Mouse (Mus musculus) hindbrain, embryonic 15.5 days (tissue): ENCODE results near the gene Stap2. TPM values are rescaled to one million over a fixed set of nuclear protein-coding genes. Genes with fewer than 3 reads are reported as not detected.

Experiments used
- ATAC-seq: fragments of 200-750 bp; cut with Nextera tagmentation; 2 replicates; pipeline ENCODE4 v1.8.0; 2017; ENCODE audit warnings: low read depth, moderate number of reproducible peaks, moderate TSS enrichment; ENCODE audit not compliant: low FRiP score
- H3K27ac ChIP-seq: fragments of 300-500 bp; sonication (generic); replicated peaks from 2 replicates; pipeline ENCODE4 v1.5.1; 2015; ENCODE audit warnings: mild to moderate bottlenecking, inconsistent platforms
- H3K27me3 ChIP-seq: fragments of 300-500 bp; sonication (generic); 2 replicates; pipeline ENCODE4 v1.6.1; 2015; ENCODE audit warnings: control low read depth, inconsistent platforms
- H3K36me3 ChIP-seq: fragments of 300-500 bp; sonication (generic); 2 replicates; pipeline ENCODE4 v1.6.1; 2015; ENCODE audit warnings: control low read depth, inconsistent platforms
- H3K4me1 ChIP-seq: fragments of 300-500 bp; sonication (generic); replicated peaks from 2 replicates; pipeline ENCODE4 v1.6.1; 2015; ENCODE audit warnings: control low read depth, inconsistent platforms
- H3K4me2 ChIP-seq: fragments of 300-500 bp; sonication (generic); 2 replicates; pipeline ENCODE4 v1.6.1; 2015; ENCODE audit warnings: moderate library complexity, mild to moderate bottlenecking, inconsistent platforms
- H3K4me3 ChIP-seq: fragments of 300-500 bp; sonication (generic); 2 replicates; pipeline ENCODE4 v1.5.1; 2015; ENCODE audit warnings: mild to moderate bottlenecking, inconsistent platforms
- H3K9ac ChIP-seq: fragments of 300-500 bp; sonication (generic); 2 replicates; pipeline ENCODE4 v1.6.1; 2015; ENCODE audit warnings: inconsistent platforms
- H3K9me3 ChIP-seq: fragments of 300-500 bp; sonication (generic); 2 replicates; pipeline ENCODE4 v1.6.1; 2016; ENCODE audit warnings: control low read depth, inconsistent platforms
- WGBS: fragments of 180-500 bp; shearing (Covaris S2); methylation state at CpG from one replicate; pipeline ENCODE4 v1.1.7; 2015; 5-methylcytosine and 5-hydroxymethylcytosine counted together
- polyA plus RNA-seq: library from polyadenylated mRNA; unstranded; fragments of >200 nt; fragmentation: Nextera tagmentation; extraction: Ambion mirVana; gene quantifications from 2 replicates; pipeline ENCODE4 v1.2.1, GENCODE M21; 2015

Gene Stap2
- polyA plus RNA-seq, 1 experiment from 2014 or later = 6.5 TPM

DNA sequence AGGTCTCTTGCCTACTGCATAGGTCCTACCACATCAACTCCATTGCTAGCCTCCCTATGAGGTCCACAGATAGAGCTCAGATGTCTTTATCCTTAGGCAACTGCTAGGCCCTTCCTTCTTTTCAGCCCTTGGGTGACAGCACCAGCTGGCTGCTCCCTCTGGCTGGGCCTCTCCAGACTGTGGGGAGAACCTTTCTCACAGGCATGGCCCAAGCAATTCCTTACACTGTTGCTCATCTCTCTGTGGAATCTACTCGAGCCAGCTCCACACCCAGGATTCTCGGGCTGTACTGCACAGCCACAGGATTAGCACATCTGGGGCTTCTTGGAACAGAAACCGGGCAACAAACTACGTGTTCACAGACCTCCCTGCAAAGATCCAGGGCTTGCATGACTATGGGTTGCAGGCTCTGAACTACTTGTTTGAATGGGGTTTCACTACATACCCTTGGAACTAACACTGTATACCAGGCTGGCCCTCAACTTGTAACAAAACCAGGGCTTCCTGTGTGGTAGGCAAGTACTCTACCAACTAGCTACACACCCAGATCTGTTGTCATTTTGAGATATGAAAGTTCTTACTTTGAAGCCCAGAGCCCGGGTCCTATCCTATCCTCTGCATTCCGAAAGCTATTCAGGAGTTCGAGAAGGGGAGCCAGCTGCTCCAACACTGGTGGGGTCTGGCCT is 28.8 kb upstream of the Stap2 start:
- ATAC-seq = no peak
- Histone ChIP-seq H3K9me3 (no peaks in the 10 kb centered on the region), H3K4me1 (peaks cover 50% of the 10 kb centered on the region), H3K27ac (no peak overlapping the region), H3K4me2 (no peak overlapping the region), H3K27me3 (no peaks in the 10 kb centered on the region), H3K9ac (no peak overlapping the region; the same call in 1 of the 2 replicates), H3K4me3 (no peak overlapping the region), H3K36me3 (peaks cover 6% of the 10 kb centered on the region; the same call in 1 of the 2 replicates)
- whole genome bisulfite sequencing = 93% methylated on average over 7 of the region's 7 CpGs

DNA sequence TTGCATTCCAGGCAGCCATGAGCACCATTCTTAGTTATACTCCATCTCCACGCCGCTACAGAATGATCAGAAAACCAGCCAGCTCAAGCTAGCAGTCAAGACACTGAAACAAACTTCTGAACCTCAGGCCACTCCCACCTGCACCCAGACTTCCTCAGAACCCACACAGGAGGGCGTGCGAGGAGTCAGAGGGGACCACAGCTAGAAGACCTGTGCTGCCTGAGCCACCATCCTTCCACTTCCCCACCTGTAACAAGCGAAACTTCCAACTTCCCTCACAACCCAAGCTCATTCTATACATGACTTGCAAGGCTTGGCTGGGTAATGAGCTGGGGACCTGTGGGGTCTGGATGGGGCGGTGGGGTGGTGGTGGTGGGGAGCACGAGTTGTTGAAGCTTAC is 27.4 kb upstream of the Stap2 start:
- H3K27me3 ChIP-seq = no peaks in the 10 kb centered on the region
- H3K27ac ChIP-seq = no peak overlapping the region
- no peaks in the 10 kb centered on the region for H3K9me3 ChIP-seq
- H3K9ac ChIP-seq = no peak overlapping the region
- 78% methylated on average over 7 of the region's 7 CpGs for WGBS
- peaks cover 53% of the 10 kb centered on the region for H3K4me1 ChIP-seq
- H3K36me3 ChIP-seq = peaks cover 9% of the 10 kb centered on the region; the same call in 1 of the 2 replicates
- no peak overlapping the region for H3K4me3 ChIP-seq
- no peak overlapping the region for H3K4me2 ChIP-seq
- ATAC-seq = no peak

DNA sequence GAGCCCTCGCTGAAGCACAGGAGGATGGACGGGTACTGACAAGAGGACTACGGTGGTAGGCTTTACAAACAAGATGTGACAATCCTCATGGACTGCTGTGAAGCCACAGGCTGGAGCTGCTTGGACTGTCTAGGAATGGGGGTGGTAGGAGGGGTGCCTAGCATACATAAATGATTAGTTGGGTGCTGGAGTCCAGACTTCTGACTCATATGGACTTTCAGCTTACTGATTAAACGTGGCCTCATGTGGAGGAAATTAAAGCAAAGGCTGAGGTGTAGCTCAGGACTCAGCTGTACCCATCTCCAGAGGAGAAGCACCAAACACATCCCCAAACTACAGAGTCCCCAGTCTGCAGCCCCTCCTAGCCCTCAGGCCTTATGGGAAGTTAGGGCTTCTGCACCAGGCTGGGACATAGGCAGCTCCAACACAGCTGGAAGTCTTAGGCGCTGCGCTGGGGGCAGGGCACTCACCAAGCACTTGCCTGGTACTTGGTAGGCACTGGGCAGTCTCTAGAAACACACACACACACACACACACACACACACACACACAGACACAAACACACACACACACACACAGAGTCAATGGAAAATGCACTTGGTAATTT is 26.8 kb upstream of the Stap2 start:
- H3K36me3 ChIP-seq = peaks cover 9% of the 10 kb centered on the region; the same call in 1 of the 2 replicates
- H3K9me3 ChIP-seq = no peaks in the 10 kb centered on the region
- H3K4me3 ChIP-seq = no peak overlapping the region
- no peak for ATAC-seq
- no peak overlapping the region for H3K9ac ChIP-seq
- 78% methylated on average over 6 of the region's 6 CpGs for WGBS
- H3K27ac ChIP-seq = no peak overlapping the region
- peaks cover 53% of the 10 kb centered on the region for H3K4me1 ChIP-seq
- no peaks in the 10 kb centered on the region for H3K27me3 ChIP-seq
- H3K4me2 ChIP-seq = no peak overlapping the region

DNA sequence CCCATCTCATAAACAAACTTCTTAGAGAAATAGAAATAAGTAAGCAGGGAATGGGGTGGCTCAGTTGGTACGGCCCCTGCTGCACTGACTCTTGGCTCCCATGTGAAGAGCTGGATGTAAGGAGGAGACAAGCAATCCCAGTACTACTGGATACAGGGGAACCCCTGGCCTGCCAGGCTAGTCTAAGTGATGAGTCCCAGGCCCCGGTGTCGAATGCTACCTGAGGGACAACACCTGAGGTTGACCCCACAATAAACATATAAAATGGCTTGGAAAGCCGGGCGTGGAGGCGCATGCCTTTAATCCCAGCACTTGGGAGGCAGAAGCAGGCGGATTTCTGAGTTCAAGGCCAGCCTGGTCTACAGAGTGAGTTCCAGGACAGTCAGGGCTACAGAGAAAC is 26.0 kb upstream of the Stap2 start:
- H3K27me3 ChIP-seq = no peaks in the 10 kb centered on the region
- no peak overlapping the region for H3K4me2 ChIP-seq
- peaks cover 9% of the 10 kb centered on the region; the same call in 1 of the 2 replicates for H3K36me3 ChIP-seq
- no peak overlapping the region for H3K27ac ChIP-seq
- H3K9ac ChIP-seq = no peak overlapping the region
- H3K4me1 ChIP-seq = peaks cover 48% of the 10 kb centered on the region
- H3K4me3 ChIP-seq = no peak overlapping the region
- no peak for ATAC-seq
- H3K9me3 ChIP-seq = no peaks in the 10 kb centered on the region
- 93% methylated on average over 7 of the region's 7 CpGs for WGBS

DNA sequence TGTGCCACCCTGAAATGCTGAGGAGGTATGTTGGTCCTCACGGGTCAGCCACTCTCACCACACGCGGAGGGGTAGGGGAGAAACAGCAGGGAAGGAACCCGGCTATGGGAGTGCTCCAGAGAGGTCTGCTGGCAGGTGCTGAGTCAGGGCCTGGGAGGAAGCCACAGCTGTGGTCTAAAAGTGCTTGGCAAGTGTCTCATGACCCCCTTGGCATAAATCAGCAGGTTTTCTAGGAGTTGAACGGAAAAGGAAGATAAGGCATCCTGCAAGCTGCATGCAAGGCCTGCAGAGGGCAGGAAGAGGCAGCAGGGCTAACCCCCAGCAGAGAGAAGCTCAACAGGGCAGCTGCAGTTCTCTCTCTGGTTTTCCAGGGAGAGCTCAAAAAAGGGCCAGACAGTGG is 25.5 kb upstream of the Stap2 start:
- 71% methylated on average over 5 of the region's 5 CpGs for WGBS
- Histone ChIP-seq H3K4me2 (no peak overlapping the region), H3K4me3 (no peak overlapping the region), H3K9me3 (no peaks in the 10 kb centered on the region), H3K4me1 (peaks cover 48% of the 10 kb centered on the region), H3K27ac (no peak overlapping the region), H3K9ac (no peak overlapping the region), H3K36me3 (peaks cover 9% of the 10 kb centered on the region; the same call in 1 of the 2 replicates), H3K27me3 (no peaks in the 10 kb centered on the region)
- no peak for ATAC-seq

DNA sequence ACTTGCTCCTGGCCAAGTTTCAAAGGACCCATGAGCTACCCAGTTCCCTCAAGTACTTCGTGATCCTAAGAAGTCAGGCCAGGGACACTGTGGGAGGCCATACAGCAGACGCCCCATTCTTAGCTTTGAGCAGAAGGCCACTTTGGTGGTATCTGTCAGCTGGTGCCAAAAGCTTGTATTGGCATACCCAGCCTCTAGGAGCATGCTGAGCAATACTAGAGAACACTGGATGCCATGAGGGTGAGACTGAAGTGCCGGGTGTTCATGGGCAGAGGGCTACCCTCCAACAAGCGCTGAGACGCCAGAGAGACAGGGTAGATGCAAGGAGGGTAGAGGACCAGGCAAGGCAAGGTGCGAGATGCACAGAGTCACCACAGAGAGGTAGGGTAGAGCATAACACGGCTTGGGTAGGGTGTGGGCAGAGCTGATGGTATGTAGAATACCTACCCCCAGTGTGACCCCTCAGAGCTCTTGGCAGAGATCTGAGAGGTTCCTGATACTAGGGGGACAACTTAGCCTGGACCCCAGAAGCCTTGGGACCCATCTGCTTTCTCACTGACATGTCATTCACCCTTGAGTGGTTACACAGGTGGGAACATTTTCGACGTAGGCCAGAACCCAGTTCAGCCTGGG is 25.0 kb upstream of the Stap2 start:
- H3K4me3 ChIP-seq = no peak overlapping the region
- 84% methylated on average over 9 of the region's 9 CpGs for WGBS
- no peak overlapping the region for H3K9ac ChIP-seq
- H3K27me3 ChIP-seq = no peaks in the 10 kb centered on the region
- no peaks in the 10 kb centered on the region for H3K9me3 ChIP-seq
- no peak overlapping the region for H3K27ac ChIP-seq
- ATAC-seq = no peak
- peaks cover 9% of the 10 kb centered on the region; the same call in 1 of the 2 replicates for H3K36me3 ChIP-seq
- H3K4me2 ChIP-seq = no peak overlapping the region
- peaks cover 43% of the 10 kb centered on the region for H3K4me1 ChIP-seq

DNA sequence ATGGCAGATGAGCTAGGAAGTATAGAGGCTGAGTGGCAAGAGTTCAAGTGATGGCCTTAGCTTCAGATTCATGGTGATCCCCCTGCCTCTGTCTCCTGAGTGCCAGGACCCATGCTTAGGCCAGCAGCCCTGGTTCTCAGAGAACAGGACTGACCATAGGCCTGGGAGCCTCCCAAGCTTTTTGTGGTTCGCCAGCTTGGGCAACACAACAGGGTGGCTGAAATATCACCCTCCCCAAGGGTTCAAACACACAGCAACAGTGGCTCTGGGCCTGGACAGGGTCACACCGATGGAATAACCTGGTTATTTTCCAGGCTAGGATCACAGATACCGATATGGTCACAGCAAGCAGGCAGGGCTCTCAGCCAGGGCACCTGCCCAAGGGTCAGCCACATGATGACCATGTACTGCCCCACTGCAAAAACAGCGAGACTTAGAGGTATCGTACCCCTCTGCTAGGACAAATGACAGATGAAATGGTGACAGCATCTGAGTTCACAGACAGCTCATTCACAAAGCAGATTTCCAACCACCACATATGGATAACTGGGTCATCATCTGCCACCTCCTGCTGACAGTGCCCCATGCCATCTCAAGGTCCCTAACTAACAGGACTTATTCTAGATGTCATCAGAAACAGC is 22.5 kb upstream of the Stap2 start:
- H3K36me3 ChIP-seq = peaks cover 3% of the 10 kb centered on the region; the same call in 1 of the 2 replicates
- no peak for ATAC-seq
- no peak overlapping the region for H3K4me2 ChIP-seq
- no peak overlapping the region for H3K27ac ChIP-seq
- no peaks in the 10 kb centered on the region for H3K9me3 ChIP-seq
- WGBS = 94% methylated on average over 5 of the region's 5 CpGs
- no peaks in the 10 kb centered on the region for H3K27me3 ChIP-seq
- peaks cover 29% of the 10 kb centered on the region for H3K4me1 ChIP-seq
- H3K4me3 ChIP-seq = no peak overlapping the region
- no peak overlapping the region for H3K9ac ChIP-seq

DNA sequence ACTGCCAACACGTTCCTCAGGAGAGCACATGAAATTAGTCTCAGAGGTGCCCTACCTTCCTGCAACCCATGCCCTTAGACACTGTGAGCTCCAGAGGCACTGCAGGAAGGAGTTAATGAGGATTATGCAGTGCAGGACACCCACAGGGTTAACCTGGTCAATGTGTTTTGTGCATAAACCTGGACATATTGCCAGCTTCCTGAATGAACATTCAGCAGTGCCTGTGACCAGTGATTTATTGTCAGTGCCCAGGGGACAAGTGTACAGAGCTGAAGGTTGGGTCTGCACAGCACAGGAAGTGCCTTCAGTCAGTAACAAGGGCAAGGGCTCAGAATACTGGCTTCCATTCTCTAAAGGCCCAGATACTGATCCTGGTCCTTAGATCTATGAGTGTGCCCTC is 21.5 kb upstream of the Stap2 start:
- no peak for ATAC-seq
- WGBS = 82% methylated on average over 1 of the region's 1 CpGs
- Histone ChIP-seq H3K4me2 (no peak overlapping the region), H3K27ac (no peak overlapping the region), H3K4me1 (peaks cover 31% of the 10 kb centered on the region), H3K9me3 (no peaks in the 10 kb centered on the region), H3K9ac (no peak overlapping the region), H3K36me3 (peaks cover 3% of the 10 kb centered on the region; the same call in 1 of the 2 replicates), H3K4me3 (no peak overlapping the region), H3K27me3 (no peaks in the 10 kb centered on the region)

DNA sequence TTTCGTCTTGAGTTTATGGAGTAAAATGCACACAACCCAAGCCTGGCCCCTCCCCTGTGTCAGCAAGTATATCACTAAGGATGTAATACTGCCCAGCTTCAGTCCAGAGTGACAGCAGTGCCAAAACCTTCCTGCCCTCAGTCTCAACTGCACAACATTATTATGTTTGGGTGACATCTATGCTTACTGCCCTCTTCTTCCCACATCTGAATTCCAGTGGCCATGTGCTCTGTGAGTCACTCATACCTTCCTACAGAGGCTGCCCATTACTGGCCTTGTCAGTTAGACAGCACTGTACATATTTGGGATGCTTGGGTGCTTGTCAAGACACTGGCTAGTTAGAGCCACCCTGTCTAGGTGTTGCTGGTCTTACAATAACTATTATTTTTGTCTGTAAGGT is 20.9 kb upstream of the Stap2 start:
- Histone ChIP-seq H3K4me2 (no peak overlapping the region), H3K4me1 (peaks cover 37% of the 10 kb centered on the region), H3K27ac (no peak overlapping the region), H3K9me3 (no peaks in the 10 kb centered on the region), H3K4me3 (no peak overlapping the region), H3K36me3 (peaks cover 3% of the 10 kb centered on the region; the same call in 1 of the 2 replicates), H3K9ac (no peak overlapping the region), H3K27me3 (no peaks in the 10 kb centered on the region)
- WGBS = 89% methylated on average over 1 of the region's 1 CpGs
- no peak for ATAC-seq

DNA sequence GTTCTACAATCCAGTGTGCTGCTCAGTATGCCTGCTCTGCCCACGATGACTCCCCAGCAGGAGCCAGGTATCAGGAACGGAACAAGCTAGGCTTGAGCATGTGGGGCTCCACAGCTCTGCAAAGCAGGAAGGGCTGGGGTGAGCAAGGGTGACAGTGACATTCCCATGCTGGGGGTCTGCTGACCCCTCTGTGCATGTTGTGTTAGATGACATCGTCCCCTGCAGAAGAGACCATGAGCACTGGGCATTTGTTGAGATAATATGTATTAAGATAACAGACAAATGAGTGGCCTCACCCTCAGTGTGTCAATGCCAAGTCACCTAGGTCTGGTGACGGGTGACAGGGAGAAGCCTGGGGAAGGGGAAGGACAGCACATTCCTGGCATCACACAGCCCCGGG is 19.5 kb upstream of the Stap2 start:
- no peak overlapping the region for H3K4me3 ChIP-seq
- no peak for ATAC-seq
- peaks cover 3% of the 10 kb centered on the region; the same call in 1 of the 2 replicates for H3K36me3 ChIP-seq
- no peak overlapping the region for H3K9ac ChIP-seq
- H3K9me3 ChIP-seq = no peaks in the 10 kb centered on the region
- no peak overlapping the region for H3K4me2 ChIP-seq
- peaks cover 32% of the 10 kb centered on the region for H3K4me1 ChIP-seq
- H3K27me3 ChIP-seq = no peaks in the 10 kb centered on the region
- 84% methylated on average over 5 of the region's 5 CpGs for WGBS
- no peak overlapping the region for H3K27ac ChIP-seq

DNA sequence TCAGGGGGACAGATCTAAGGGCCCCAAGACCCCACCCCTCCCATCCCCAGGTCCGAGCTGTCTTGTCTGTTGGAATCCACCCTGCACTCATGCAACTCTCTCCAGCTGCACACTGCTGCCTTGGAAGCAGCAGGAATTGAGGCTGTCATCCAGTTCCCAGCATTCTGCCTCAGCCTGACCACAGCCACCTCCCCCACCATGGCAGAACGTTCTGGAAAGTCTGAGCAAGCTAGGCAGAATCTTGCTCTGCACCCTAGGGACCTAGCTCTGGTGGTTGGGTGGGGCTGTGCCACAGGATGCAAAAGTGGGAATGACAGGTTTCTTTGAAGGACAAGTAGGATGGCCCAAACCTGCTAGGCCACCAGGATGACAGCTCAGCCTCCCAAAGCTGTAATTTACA is 19.1 kb upstream of the Stap2 start:
- H3K36me3 ChIP-seq = peaks cover 3% of the 10 kb centered on the region; the same call in 1 of the 2 replicates
- H3K4me2 ChIP-seq = no peak overlapping the region
- no peaks in the 10 kb centered on the region for H3K27me3 ChIP-seq
- no peaks in the 10 kb centered on the region for H3K9me3 ChIP-seq
- ATAC-seq = no peak
- no peak overlapping the region for H3K4me3 ChIP-seq
- 79% methylated on average over 2 of the region's 2 CpGs for WGBS
- no peak overlapping the region for H3K27ac ChIP-seq
- no peak overlapping the region for H3K9ac ChIP-seq
- peaks cover 32% of the 10 kb centered on the region for H3K4me1 ChIP-seq

DNA sequence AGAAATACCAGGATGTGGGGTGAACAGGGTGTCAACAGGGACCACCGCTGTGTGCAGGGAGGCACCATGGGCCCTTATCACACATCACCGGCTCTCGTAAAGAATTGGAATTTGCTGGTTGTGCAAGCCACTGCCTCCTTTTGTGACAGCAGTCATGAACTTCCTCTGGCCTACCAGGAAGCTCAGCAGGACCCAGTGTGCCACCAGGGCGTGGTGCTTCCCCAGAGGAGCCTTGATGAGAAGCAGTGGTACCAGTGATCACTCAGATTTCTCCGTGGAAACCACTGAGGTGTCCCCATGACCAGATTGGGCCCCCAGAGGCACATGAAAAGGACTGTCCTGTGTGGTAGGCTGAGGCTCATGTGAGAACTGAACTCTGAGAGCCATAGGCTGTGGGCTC is 18.0 kb upstream of the Stap2 start:
- ATAC-seq = no peak
- H3K27me3 ChIP-seq = no peaks in the 10 kb centered on the region
- H3K36me3 ChIP-seq = peaks cover 8% of the 10 kb centered on the region
- H3K4me3 ChIP-seq = no peak overlapping the region
- H3K27ac ChIP-seq = no peak overlapping the region
- WGBS = 85% methylated on average over 5 of the region's 5 CpGs
- no peak overlapping the region for H3K4me2 ChIP-seq
- peaks cover 30% of the 10 kb centered on the region for H3K4me1 ChIP-seq
- no peaks in the 10 kb centered on the region for H3K9me3 ChIP-seq
- H3K9ac ChIP-seq = no peak overlapping the region
